Mouse (Mus musculus) hindbrain, embryonic 11.5 days (tissue): ENCODE data around the gene Galnt16. TPM values are rescaled to one million over a fixed set of nuclear protein-coding genes. Genes with fewer than 3 reads are reported as not detected.
A peak's percentile ranks its signal among the peaks of the same experiment; 100 is the strongest.

Experiments used
- ATAC-seq: fragments of 200-750 bp; cut with Nextera tagmentation; 2 replicates; pipeline ENCODE4 v1.8.0; 2017; ENCODE audit warnings: mild to moderate bottlenecking, moderate TSS enrichment, moderate library complexity; ENCODE audit not compliant: low FRiP score
- DNase-seq: peaks from one replicate; pipeline ENCODE4 v3.0.0-alpha.2; 2015; ENCODE audit warnings: low spot score
- H3K27ac ChIP-seq: fragments of 300-500 bp; sonication (generic); 2 replicates; pipeline ENCODE4 v1.5.1; 2014; ENCODE audit warnings: mild to moderate bottlenecking, low read depth, low read length
- H3K27me3 ChIP-seq: fragments of 300-500 bp; sonication (generic); 2 replicates; pipeline ENCODE4 v1.6.1; 2014; ENCODE audit warnings: mild to moderate bottlenecking, low read length, moderate library complexity, mixed read lengths; ENCODE audit not compliant: control insufficient read depth, insufficient read depth
- H3K36me3 ChIP-seq: fragments of 300-500 bp; sonication (generic); 2 replicates; pipeline ENCODE4 v1.6.1; 2014; ENCODE audit warnings: mild to moderate bottlenecking, low read length, moderate library complexity, mixed read lengths; ENCODE audit not compliant: control insufficient read depth, insufficient read depth
- H3K4me1 ChIP-seq: fragments of 300-500 bp; sonication (generic); replicated peaks from 2 replicates; pipeline ENCODE4 v1.6.1; 2014; ENCODE audit warnings: low read length, mixed read lengths; ENCODE audit not compliant: control insufficient read depth, insufficient read depth
- H3K4me2 ChIP-seq: fragments of 300-500 bp; sonication (generic); replicated peaks from 2 replicates; pipeline ENCODE4 v1.6.1; 2014; ENCODE audit warnings: mild to moderate bottlenecking, low read depth, low read length
- H3K4me3 ChIP-seq: fragments of 300-500 bp; sonication (generic); 2 replicates; pipeline ENCODE4 v1.5.1; 2014; ENCODE audit warnings: low read depth, low read length
- H3K9ac ChIP-seq: fragments of 300-500 bp; sonication (generic); 2 replicates; pipeline ENCODE4 v1.6.1; 2014; ENCODE audit warnings: low read depth, low read length
- H3K9me3 ChIP-seq: fragments of 300-500 bp; sonication (generic); 2 replicates; pipeline ENCODE4 v1.6.1; 2016; ENCODE audit warnings: low read length; ENCODE audit not compliant: control insufficient read depth
- WGBS: fragments of 180-500 bp; shearing (Covaris S2); extraction: QIAGEN DNeasy Blood & Tissue Kit; methylation state at CpG from one replicate; pipeline ENCODE4 v1.1.7; 2014; 5-methylcytosine and 5-hydroxymethylcytosine counted together
- polyA plus RNA-seq: library from polyadenylated mRNA; unstranded; fragments of >200 nt; fragmentation: Nextera tagmentation; extraction: Ambion mirVana; gene quantifications from 2 replicates; pipeline ENCODE4 v1.2.1, GENCODE M21; 2014

Galnt16 gene
- polyA plus RNA-seq, 1 experiment from 2014 or later: 9.1 TPM

- H3K27me3 ChIP-seq: no peaks in the 10 kb centered on the region
- WGBS: 62% methylated on average over 1 of the region's 1 CpGs
- DNase-seq (no peak), ATAC-seq (no peak)
- no peaks in the 10 kb centered on the region for H3K36me3 ChIP-seq
- H3K9ac ChIP-seq: no peak overlapping the region
- H3K4me3 ChIP-seq: no peak overlapping the region
- no peaks in the 10 kb centered on the region for H3K4me1 ChIP-seq
- no peaks in the 10 kb centered on the region for H3K9me3 ChIP-seq
- no peak overlapping the region for H3K27ac ChIP-seq
- no peak overlapping the region for H3K4me2 ChIP-seq
Measured at GRCm38 (mm10) chr12:80500506-80500905, 17.6 kb upstream of the Galnt16 start.

- H3K27ac ChIP-seq: no peak overlapping the region
- WGBS: 77% methylated on average over 5 of the region's 5 CpGs
- no peak overlapping the region for H3K9ac ChIP-seq
- H3K4me2 ChIP-seq: no peak overlapping the region
- H3K4me1 ChIP-seq: no peaks in the 10 kb centered on the region
- H3K36me3 ChIP-seq: no peaks in the 10 kb centered on the region
- ATAC-seq: no peak
- H3K27me3 ChIP-seq: no peaks in the 10 kb centered on the region
- no peaks in the 10 kb centered on the region for H3K9me3 ChIP-seq
- no peak for DNase-seq
- no peak overlapping the region for H3K4me3 ChIP-seq
Measured at GRCm38 (mm10) chr12:80504718-80505117, 13.4 kb upstream of the Galnt16 start.

- no peak overlapping the region for H3K4me2 ChIP-seq
- no peak for DNase-seq
- no peak for ATAC-seq
- no peaks in the 10 kb centered on the region for H3K36me3 ChIP-seq
- WGBS: 62% methylated on average over 14 of the region's 14 CpGs
- H3K4me1 ChIP-seq: no peaks in the 10 kb centered on the region
- H3K27me3 ChIP-seq: no peaks in the 10 kb centered on the region
- H3K9me3 ChIP-seq: no peaks in the 10 kb centered on the region
- no peak overlapping the region for H3K27ac ChIP-seq
- no peak overlapping the region for H3K9ac ChIP-seq
- H3K4me3 ChIP-seq: no peak overlapping the region
Measured at GRCm38 (mm10) chr12:80507041-80507745, 10.9 kb upstream of the Galnt16 start.

GRCm38 (mm10) chr12:80518393-80518756 lies 298 bp downstream of the Galnt16 start:
- DNase-seq (no peak), ATAC-seq (peak; percentile 68)
- Histone ChIP-seq H3K36me3 (no peaks in the 10 kb centered on the region), H3K4me3 (peak overlapping the region; percentile 79), H3K9me3 (no peaks in the 10 kb centered on the region), H3K27me3 (peaks cover 13% of the 10 kb centered on the region), H3K27ac (peak overlapping the region; percentile 89; the same call in 1 of the 2 replicates), H3K4me1 (no peaks in the 10 kb centered on the region), H3K9ac (peak overlapping the region; percentile 79), H3K4me2 (peak overlapping the region; percentile 85)
- WGBS: under 1% methylated on average over 25 of the region's 25 CpGs

DNA sequence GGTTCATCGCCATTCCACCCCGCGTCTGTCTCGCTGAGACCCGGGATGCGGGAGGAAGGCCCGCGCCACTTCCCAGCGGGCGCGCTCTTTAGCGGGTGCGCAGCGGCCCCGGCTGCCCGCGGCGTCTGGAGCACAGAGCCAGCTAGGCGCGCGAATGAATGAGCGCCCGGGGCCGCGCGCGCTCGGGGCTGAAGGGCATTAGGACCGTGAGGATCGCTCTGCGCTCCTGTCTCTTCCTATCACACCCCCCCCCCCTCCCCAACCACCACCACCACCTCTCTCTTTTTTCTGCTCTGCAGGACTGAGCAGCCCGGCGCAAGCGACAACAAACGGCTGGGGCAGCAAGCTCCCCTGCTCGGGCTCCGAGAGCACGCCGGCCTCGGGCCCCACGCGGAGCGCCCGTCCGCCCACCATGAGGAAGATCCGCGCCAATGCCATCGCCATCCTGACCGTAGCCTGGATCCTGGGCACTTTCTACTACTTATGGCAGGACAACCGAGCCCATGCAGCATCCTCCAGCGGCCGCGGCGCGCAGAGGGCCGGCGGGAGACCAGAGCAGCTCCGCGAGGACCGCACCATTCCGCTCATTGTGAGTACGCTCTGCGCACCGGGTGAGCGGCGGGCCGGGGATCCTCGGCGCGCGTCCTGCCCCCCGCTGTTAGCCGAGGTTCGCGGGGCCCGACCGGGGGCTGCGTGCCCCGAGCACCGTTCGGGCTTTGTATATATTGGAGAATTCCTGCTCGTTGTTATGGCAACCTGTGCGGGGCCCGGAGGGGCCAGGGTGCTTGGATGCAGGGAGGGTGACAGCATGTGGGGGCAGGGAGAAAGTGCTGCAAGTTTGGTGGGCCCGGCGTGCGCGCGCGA lies 912 bp downstream of the Galnt16 start:
- peak overlapping the region; percentile 89 for H3K27ac ChIP-seq

GRCm38 (mm10) chr12:80519621-80520332 lies 1.7 kb downstream of the Galnt16 start:
- Histone ChIP-seq H3K36me3 (no peaks in the 10 kb centered on the region), H3K9ac (peak overlapping the region; percentile 79), H3K4me3 (peak overlapping the region; percentile 79), H3K4me1 (no peaks in the 10 kb centered on the region), H3K4me2 (peak overlapping the region; percentile 85), H3K9me3 (no peaks in the 10 kb centered on the region), H3K27ac (peak overlapping the region; percentile 89), H3K27me3 (peaks cover 13% of the 10 kb centered on the region)
- ATAC-seq (peak; percentile 67), DNase-seq (peak; percentile 81)
- under 1% methylated on average over 43 of the region's 43 CpGs for WGBS

More for the DNA sequence above, 912 bp downstream of the Galnt16 start:
- peak overlapping the region; percentile 79 for H3K4me3 ChIP-seq
- ATAC-seq: peak; percentile 80
- no peaks in the 10 kb centered on the region for H3K36me3 ChIP-seq
- peaks cover 13% of the 10 kb centered on the region for H3K27me3 ChIP-seq
- H3K9ac ChIP-seq: peak overlapping the region; percentile 79
- no peaks in the 10 kb centered on the region for H3K9me3 ChIP-seq
- H3K4me1 ChIP-seq: no peaks in the 10 kb centered on the region
- peak overlapping the region; percentile 85 for H3K4me2 ChIP-seq
- WGBS: under 1% methylated on average over 90 of the region's 90 CpGs
- DNase-seq: peak; percentile 84

DNA sequence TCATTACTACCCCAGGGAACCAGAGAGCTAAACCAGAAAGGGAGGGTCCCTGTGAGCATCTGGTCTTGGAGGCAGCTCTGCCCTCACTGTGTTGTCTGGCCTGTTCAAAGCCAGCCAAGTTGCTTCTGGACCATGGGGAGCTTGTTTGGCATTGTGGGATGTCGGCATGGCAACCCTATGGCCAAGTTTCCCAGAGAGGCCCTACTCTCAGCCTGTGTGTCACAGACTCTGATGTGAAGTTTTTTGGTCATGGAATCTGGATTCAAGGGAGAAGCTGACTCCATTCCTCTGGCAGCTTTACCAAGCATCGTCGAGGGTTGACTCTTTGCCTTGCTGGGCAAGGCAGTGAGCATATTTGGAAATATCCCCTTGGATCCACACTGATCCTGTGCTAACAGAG lies 3.9 kb downstream of the Galnt16 start:
- H3K9ac ChIP-seq: no peak overlapping the region
- peaks cover 7% of the 10 kb centered on the region for H3K27me3 ChIP-seq
- WGBS: 68% methylated on average over 3 of the region's 3 CpGs
- H3K4me3 ChIP-seq: no peak overlapping the region
- no peaks in the 10 kb centered on the region for H3K36me3 ChIP-seq
- no peak for DNase-seq
- H3K9me3 ChIP-seq: no peaks in the 10 kb centered on the region
- ATAC-seq: no peak
- H3K4me1 ChIP-seq: peaks cover 2% of the 10 kb centered on the region; the same call in 1 of the 2 replicates
- H3K4me2 ChIP-seq: no peak overlapping the region
- no peak overlapping the region for H3K27ac ChIP-seq

DNA sequence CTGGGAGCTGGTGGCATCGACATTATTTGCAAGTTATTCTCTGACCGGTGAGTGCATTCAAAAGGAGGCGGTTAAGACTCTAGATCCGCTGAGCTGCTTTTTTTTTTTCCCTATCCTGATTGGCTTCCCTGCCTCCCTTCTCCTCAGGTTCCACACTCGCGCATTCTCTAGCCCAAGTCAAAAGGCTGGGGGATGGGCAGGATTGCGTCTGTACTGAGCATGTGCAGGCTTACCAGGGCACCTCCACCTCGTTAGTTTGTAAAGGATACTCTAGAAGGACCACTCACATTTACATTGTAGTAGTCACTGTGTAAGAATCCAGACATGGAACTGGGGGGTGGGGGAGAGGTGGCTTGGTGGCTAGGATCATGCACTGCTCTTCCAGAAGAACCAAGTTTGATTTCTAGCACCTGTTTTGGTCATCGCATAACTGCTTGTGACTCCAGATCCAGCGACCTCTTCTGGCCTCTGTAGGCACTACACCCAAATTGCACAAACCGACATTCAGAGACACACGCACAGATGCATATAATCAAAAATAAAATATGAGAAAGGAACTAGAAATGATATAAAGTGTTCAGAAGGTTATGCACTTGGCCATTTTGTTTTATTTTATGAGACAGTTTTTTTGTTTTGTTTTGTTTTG lies 6.3 kb downstream of the Galnt16 start:
- H3K9ac ChIP-seq: no peak overlapping the region
- H3K4me2 ChIP-seq: no peak overlapping the region
- DNase-seq (peak; percentile 50), ATAC-seq (no peak)
- WGBS: 27% methylated on average over 12 of the region's 12 CpGs
- H3K27ac ChIP-seq: no peak overlapping the region
- no peaks in the 10 kb centered on the region for H3K36me3 ChIP-seq
- H3K9me3 ChIP-seq: no peaks in the 10 kb centered on the region
- peaks cover 2% of the 10 kb centered on the region; the same call in 1 of the 2 replicates for H3K4me1 ChIP-seq
- H3K4me3 ChIP-seq: no peak overlapping the region
- peaks cover 2% of the 10 kb centered on the region; the same call in 1 of the 2 replicates for H3K27me3 ChIP-seq
